Mouse (Mus musculus) kidney, adult 9 months (tissue): ENCODE measurements around the gene Pard6b.

ENCODE experiments used
- DNase-seq: peaks from one replicate; pipeline ENCODE4 v3.0.0; 2022

The Pard6b gene

DNA sequence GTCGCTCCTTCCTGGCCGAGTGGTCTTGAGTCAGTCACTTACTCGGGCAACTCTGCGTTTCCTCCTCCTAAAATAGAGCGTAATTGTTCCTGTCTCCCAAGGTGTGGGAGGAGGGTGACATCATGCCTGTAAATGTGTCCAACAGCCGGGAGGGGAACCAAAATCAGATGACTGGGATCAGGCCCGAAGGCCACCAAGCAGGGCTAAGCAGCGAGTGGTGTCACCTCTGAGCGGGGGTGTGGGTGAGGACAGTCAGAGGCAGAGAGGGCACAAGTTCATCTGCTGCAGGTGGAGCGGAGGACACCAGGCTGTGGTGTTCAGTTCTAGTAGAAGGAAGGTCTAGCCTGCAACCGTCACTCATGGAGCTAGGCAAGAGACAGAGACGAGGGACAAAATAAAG lies 17.1 kb upstream of the Pard6b start:
- no peak for DNase-seq

DNA sequence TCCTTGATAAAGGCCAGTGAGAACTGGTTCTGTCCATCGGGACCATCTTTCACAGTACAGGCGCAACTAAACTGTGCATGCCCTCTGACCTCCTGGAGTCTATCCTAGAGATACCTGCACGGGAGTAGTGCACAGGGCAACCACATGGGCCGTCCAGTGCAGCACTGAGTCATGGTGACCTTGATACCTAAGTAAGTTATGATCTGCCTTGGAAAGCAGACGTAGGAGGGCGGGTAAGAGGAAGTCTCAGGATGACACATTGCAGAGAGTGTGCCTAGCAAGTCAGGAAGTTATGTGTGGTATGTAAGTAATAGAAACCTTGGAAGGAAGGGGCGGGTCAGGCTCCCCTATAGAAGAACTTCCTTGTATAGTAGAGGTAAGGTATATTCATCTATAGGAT lies 15.3 kb upstream of the Pard6b start:
- DNase-seq = no peak

DNA sequence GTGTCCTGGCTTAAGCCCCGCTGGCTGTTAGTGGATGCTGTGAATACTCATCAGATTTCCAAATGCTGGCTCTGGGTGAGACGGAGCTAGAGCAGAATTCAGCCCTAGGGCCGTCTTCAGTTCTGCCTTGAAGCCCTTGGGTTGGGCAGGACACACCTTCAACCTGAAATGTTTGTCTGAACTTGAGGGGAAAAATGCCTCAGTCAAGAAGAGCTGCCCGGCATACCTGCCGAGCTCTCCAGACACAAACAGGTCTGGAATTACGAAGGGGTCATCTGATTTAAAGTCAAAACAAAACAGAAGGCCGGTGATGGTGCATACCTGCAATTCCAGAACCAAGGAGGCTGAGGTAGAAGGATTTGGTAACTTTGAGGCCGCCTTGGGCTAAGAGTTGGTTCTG lies 14.0 kb upstream of the Pard6b start:
- DNase-seq = no peak

DNA sequence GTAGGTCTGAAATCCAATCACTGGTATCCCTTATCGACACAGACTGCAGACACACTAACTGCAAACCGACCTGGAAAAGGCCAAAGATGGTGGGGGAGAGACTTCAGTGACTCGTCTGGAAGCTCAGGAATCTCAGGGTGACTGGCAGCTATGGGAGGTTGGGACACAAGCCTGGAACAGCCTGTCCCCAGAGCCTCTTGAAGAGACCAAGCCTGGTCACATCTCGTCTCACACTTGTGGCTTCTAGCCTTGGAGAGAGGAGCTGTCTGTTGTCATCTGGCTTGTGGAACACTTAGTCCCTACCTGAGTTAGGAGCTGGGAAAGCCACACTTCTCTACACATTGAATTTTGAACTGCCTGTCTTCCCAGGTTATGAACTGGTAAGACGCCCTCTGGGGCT lies 10.4 kb upstream of the Pard6b start:
- no peak for DNase-seq

DNA sequence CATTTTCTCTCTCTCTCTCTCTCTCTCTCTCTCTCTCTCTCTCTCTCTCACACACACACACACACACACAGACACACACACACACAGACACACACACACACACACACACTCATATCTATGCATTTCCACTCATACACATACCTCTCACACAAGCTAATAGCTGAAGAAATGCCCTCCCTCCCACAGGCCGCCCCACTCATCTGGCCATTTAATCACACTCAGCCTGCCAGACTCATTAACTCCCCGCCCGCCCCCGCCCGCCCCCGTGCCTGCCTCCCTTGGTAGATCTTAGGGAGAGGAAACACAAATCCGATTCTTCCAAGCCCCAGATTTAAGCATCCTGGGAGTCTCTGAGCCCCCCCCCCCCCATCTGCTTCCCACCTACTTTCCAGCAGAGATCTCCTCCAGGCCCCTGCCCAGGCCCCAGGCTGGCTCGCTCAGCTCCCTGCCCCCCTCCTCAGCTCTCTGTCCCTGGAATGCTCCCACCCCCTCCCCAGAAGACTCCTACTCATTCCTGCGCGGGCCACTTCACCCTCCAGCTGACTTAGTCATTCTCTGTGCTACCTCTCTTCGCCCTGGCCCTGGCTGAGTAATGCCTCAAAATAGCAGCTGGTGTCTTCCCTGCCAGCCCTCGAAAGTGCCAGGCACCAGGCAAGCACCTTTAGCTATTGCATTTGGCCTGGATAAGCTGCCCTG lies 8.2 kb upstream of the Pard6b start:
- no peak for DNase-seq

DNA sequence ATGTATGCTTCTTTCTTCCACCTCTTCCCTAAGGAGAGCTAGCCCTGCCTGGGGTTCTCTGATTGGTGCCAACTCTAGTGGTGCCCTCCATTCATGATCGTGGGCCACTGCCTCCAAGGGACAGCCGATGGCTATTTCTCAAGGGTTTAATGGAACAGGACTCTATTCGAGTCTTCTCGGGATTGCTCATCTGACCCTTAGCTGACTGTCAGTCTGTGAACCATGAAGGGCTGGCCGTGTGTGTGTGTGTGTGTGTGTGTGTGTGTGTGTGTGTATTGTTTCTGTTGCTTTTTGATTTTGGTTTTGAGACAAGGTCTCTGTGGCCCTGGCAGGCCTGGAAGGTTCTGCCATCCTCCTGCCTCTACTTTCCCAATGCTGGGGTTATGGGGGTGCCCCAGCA lies 7.1 kb upstream of the Pard6b start:
- peak; percentile 70 for DNase-seq

DNA sequence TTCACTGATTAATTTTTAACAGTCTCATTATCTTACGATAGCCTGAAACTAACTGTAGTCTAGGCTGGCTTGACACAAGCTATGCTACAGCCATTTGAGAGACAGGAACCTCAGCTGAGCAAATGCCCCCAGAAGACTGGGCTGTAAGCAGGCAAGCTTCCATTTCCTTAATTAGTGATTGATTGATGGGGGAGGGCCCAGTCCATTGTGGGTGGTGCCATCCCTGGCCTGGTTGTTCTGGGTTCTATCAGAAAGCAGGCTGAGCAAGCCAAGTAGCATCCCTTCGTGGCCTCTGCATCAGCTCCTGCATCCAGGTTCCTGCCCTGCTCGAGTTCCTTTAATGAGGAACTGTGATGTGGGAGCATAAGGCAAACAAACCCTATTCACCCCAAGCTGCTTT lies 6.3 kb upstream of the Pard6b start:
- DNase-seq = peak; percentile 88

DNA sequence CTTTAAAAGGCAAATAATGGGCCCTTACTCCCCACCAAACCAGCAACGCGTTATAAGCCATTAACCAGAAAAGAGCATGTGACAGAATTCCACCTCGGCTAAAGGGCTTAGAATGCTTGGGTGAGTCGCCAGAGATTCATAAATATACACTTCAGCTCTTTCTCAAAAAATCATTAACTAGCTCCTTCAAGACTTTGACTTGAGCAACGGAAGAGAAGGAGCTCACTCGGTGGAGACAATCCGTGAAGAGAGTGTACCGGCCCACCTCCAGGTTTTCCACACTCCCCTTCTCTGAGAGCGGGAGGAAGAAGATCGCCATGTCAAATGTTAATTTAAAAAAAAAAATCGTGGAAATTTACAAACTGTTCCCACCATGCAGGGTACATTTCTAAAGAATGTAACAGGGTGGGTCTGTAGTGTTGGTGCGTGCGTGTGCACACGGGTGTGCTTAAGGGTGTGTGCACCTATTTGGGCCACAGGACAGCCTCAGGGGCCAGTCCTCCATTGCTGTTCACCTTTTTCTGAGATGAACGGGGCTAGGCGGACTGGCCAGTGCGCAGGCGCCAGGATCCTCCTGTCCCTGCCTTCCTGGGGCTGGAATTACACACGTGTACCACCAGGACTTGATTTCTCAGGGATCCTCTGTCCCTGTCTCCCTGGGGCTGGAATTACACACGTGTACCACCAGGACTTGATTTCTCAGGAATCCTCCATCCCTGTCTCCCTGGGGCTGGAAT lies 3.8 kb upstream of the Pard6b start:
- peak; percentile 93 for DNase-seq

DNA sequence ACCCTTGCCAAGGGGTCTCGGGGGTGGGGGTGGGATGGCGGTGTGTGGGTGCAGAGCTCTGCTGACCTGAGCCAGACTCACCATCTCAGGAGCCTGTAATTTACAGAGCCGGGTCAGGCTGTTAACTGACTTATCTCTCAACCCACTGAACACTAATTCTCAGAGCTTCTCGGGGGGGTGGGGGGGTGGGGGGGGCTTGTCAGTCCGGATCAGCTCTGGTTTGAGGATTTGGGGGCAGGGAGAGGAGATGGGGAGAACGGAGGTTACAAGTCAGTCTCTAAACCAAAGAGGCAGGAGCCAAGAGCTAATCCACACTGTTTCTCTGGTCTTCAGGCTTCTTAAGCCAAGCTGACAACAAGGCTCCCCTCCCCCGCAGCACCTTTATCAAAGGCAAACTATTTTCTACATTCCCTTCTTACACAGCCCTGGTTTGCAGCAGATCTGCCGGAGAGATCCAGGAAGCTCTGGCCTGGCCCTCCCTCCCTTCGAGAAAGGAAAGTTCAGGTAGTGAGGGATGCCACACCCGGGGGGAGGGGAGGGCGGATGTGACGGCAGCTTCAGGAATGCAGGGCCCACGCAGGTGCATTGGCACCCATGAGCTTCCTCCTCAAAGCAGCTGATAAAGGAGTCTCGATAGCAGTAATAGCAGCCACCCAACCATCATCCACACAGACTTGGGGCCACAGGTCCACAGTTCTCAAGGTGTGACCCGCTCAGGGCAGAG lies 2.5 kb upstream of the Pard6b start:
- peak; percentile 83 for DNase-seq

DNA sequence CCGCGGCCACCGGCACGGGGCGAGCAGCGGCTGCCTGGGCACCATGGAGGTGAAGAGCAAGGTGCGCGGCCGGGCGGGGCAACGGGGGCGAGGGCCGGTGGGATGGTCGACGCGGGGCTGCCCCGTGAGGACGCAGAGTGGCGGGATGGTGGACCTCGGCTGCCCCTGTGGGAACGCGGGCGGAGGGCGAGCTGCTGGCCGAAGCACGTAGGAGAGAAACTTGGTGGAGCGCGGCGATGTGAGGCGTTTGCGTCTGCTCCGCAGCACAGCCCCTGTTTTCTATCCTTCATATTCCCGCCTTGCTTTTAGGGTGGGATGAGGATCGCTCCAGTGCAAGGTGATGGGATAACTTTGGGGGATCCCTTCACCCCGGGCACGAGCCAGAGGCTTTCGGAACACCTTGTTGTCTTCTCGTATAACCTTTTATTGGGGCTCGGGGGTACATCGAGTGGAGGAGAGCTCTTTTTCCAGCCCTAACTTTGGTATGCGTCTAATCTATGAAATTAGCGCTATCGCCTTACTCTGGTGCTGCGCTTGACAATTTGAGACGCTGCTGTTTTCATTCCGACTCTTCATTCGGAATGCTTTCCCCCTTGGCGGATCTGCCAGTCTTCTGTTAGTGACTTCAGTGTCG lies 612 bp downstream of the Pard6b start:
- DNase-seq = no peak

DNA sequence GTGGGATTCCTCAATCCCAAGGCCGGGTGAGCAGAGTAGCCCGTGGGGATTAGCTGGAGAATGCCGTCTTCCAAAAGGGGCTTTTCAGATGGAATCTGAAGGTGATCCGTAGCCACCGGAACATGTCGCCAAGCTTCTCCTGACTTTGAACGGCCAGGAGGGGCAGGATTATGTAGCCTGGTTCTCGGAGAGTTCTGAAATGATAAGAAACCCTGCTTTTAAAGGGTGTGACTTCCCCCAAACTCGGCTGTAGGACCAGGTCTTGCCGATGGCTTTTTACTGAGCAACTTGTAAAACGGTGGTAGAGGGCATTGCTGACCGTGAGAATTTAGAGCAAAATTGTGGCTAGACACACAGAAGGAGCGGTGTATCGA lies 1.1 kb downstream of the Pard6b start:
- DNase-seq = no peak

DNA sequence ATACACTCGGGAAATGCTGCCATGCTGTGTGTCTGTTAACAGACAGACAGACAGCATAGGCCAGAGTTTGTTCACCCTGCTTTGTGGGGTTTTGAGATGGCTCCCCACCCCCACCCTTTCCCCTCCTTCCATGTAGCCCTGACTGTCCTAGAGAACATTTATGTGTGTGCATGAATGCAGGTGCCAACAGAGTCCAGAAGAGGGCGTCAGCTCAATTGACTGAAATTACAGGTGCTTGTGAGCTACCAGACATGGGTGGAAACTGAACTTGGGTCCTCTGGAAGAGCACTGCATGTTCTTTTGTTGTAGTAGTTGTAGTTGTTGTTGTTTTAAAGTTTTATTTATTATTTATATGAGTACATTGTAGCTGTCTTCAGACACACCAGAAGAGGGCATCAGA lies 2.8 kb downstream of the Pard6b start:
- DNase-seq = no peak

DNA sequence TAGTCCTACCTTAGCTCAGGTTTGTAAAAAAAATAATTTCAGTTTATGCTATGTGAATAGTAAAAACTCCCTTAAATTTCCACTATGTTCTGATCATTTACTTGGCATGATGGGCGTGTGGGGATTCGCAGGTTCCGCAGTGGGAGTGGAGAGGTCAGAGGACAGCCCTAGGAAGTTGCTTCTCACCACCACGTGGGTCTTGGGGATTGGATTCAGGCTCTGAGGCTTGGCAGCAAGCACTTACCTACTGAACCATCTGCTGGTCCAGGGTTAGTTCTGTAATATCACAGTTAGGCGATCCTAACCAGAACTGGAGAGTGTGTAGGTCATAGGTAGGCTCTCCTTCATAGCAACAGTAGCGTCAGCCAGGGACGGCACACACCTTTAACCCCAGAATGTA lies 3.4 kb downstream of the Pard6b start:
- no peak for DNase-seq

DNA sequence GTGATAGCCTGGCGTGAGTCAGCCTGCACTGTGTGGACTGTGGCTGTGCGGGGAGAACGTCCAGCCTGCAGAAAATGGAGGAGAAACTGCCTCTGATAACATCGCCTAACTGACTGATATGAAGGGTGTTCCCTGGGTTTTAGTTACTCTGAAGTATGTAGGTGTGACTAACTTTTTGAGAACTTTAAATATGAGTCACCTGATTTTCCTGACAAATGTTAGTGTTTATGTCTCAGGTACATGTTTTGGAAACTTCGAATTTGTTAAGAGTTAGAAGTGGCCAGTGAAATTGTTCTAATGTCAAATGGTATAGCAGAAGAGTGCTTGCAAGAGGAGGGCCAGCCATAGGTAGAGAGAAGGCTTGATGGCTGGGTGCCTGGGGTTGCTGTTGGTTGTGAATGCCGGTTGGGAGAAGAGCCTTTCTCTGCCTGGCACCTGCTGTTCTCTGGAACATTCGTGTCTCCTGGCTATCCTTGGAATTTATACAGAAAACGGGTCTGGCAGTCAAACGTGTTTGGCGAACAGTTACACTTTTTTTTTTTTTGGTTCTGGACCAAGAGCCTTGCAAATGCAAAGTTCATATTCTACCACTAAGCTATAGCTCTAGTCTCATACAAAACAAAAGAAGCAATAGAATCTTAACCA lies 4.9 kb downstream of the Pard6b start:
- no peak for DNase-seq

DNA sequence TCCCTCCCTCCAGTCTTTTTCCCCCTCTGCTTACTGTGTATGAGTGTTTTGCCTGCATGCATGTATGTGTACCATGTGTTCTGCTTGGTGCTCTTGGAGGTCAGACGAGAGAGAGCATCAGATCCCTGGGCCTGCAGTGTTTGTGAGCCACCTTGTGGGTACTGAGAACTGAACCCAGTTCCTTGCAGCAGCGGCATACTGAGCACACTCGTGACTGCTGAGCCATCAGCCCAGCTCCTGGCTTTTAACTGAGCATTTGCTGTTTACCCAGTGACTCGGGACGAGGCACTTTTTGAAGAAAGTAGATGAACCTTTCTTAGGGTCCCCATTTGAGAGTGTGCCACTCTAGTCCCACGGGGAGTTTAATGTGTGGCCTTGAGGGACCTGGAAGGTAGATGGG lies 5.5 kb downstream of the Pard6b start:
- no peak for DNase-seq

DNA sequence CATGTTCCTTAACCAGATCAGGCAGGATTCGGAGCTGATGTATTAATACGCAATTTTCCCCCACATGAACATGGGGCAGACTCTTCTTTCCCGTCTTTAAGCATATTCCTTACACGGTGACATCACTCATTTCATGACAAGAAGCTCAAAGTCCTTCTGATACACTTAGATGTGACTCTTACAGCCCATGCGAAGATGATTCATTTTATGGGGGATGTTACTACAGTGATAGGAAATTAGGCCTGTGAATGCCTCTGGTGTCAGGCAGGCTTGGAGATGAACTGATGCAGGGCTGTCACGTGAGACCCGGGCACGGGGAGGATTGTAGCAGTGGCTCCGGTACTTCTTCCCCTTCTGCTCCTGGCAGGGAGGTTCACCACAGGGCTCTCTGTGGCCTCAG lies 6.0 kb downstream of the Pard6b start:
- no peak for DNase-seq

DNA sequence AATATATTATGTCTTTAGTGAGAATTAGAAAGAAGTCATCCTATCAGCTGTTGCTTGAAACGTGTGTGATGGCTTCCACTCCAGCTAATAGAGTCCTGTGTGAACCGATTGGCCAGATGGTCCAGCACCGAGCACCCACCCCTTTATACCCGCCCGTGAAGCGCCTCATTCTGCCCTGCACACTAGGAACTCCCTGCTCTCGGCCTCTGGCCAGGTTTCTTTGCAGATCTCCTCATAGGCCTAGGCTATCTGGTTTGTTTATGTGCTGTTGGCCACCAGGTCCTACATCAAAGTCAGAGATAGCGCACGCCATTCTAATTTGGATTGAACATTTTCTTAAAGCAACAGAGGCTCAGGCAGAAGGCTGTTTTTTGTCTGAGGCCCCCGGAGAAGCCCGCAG lies 10.8 kb downstream of the Pard6b start:
- DNase-seq = no peak

DNA sequence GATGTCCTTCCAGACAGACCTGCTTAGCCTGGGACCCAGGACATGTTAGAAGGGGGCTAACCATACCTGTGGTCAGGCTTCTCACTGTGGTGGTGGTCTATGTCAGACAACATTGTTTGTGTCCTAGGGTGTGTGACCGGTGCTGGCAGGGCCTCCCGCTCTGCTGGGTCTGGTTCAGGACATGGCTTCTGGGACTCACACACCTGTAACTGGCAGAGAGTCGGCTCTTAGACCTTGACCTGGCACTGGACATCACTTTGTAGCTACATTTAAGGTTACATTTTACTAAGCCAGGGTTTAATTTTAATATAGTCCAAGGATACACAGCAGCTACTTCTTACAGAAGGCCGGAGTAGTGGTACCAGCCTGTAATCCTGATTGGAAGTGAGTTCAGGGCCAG lies 12.3 kb downstream of the Pard6b start:
- peak; percentile 75 for DNase-seq

DNA sequence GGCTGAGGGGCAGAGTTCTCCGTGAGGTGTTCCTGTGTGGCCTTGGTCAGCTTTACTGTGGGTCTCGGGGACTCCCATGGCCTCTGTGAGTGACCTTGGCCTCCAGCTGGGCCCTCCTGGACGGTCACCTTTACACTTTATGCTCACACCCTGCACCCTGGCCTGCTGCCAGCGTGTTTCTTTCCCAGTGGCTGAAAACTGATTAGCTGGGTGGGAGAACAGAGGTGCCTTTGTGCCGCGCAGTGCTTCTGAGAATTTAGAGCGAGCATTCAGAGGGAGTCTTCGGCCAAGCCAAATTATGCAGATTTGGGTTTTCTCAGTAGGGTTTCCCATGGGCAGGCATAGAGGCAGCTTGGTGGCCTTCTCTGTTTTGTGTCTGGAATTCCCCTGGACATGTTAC lies 14.3 kb downstream of the Pard6b start:
- DNase-seq = peak; percentile 95

DNA sequence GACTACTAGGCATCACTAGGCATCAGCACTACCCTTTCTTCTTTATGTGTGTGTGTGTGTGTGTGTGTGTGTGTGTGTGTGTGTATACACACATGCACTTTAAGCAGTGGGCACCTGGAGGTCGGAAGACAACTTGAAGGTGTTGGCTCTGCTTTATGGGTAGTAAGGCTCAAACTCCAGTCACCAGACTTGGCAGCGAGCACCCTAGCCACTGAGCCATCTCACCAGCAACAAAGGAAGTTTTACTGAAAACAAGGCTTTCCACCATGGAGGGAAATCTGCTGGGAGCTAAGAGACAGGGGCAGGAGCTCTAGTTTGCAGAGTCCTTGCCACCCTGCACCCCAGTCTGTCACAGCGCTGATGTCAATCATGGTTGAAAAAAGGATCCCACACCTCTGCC lies 15.7 kb downstream of the Pard6b start:
- DNase-seq = no peak

DNA sequence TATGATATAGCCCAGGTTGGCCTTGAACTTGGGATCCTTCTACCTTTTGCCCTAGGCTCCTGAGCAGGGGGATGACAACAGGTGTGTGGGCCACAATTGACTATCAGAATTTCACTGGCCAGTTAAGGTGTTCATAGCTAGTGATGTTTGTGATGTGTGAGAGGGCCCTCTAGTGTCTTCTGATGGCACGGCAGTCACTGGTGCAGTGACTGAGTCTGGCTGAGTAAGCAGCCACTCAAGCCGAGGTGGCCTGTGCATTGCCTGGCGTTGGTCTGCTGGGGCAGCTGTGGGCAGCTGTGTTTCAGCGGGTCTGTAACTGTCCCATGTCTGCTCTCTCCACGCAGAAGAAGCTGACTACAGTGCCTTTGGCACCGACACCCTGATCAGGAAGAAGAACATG lies 17.2 kb downstream of the Pard6b start:
- peak; percentile 90 for DNase-seq

DNA sequence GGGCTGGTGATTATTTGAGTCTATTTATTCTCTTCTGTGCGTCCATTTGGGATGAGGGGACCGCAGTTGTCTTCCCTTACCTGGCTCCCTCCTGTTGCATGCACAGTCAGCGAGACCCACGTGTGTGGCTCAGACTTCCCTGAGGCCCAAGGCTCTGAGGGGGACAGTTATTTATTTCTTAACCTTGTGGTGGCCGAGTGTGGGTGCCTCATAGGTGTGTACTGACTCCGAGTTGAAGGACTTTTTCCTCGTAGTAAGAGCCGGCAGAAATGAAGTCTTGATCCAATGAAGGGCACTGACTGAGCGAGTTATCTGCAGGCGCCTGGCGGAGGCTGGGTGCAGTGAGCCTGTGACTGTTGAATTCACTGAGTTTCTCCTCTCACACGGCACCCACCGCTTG lies 19.2 kb downstream of the Pard6b start:
- DNase-seq = no peak

DNA sequence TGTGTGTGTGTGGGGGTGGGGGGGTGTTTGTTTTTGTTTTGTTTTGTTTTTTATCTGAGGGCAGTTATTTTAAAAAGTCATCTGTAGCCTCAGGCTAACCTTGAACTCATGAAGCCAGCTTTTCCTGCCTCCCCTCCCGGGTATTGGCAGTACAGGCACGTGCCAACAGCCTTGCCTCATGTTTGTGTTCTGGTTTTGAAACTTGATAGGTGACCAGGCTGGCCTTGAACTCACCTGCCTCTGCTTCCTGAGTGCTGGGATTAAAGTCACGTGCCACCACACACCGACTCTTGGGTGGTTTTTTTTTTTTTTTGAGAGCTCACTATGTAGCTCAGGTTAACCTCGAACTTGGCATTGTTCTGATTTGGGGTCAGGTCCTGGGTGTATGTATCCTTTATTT lies 21.0 kb downstream of the Pard6b start:
- no peak for DNase-seq
